Mouse (Mus musculus) intestine, embryonic 16.5 days (tissue): ENCODE measurements around the gene Zfp831. TPM values are rescaled to one million over a fixed set of nuclear protein-coding genes. Genes with fewer than 3 reads are reported as not detected.

Source experiments
- ATAC-seq: fragments of 200-750 bp; cut with Nextera tagmentation; 2 replicates; pipeline ENCODE4 v1.8.0; 2017; ENCODE audit warnings: moderate TSS enrichment, moderate library complexity
- H3K27ac ChIP-seq: fragments of 300-500 bp; sonication (generic); 2 replicates; pipeline ENCODE4 v1.5.1; 2014; ENCODE audit warnings: mild to moderate bottlenecking, low read length
- H3K27me3 ChIP-seq: fragments of 300-500 bp; sonication (generic); replicated peaks from 2 replicates; pipeline ENCODE4 v1.6.1; 2014; ENCODE audit warnings: low read length, control low read depth, mixed read lengths; ENCODE audit not compliant: control insufficient read depth, insufficient read depth
- H3K36me3 ChIP-seq: fragments of 300-500 bp; sonication (generic); 2 replicates; pipeline ENCODE4 v1.6.1; 2014; ENCODE audit warnings: low read length, control low read depth; ENCODE audit not compliant: control insufficient read depth, insufficient read depth
- H3K4me1 ChIP-seq: fragments of 300-500 bp; sonication (generic); 2 replicates; pipeline ENCODE4 v1.6.1; 2014; ENCODE audit warnings: low read length, control low read depth, mixed read lengths; ENCODE audit not compliant: control insufficient read depth, insufficient read depth
- H3K4me2 ChIP-seq: fragments of 300-500 bp; sonication (generic); 2 replicates; pipeline ENCODE4 v1.6.1; 2014; ENCODE audit warnings: low read depth, low read length, control low read depth
- H3K4me3 ChIP-seq: fragments of 300-500 bp; sonication (generic); 2 replicates; pipeline ENCODE4 v1.5.1; 2014; ENCODE audit warnings: mild to moderate bottlenecking, low read length
- H3K9ac ChIP-seq: fragments of 300-500 bp; sonication (generic); 2 replicates; pipeline ENCODE4 v1.6.1; 2014; ENCODE audit warnings: low read depth, low read length
- H3K9me3 ChIP-seq: fragments of 300-500 bp; sonication (generic); 2 replicates; pipeline ENCODE4 v1.6.1; 2016; ENCODE audit warnings: low read length, control low read depth; ENCODE audit not compliant: control insufficient read depth
- WGBS: fragments of 180-500 bp; shearing (Covaris S2); extraction: QIAGEN DNeasy Blood & Tissue Kit; methylation state at CpG from one replicate; pipeline ENCODE4 v1.1.7; 2014; 5-methylcytosine and 5-hydroxymethylcytosine counted together
- polyA plus RNA-seq: library from polyadenylated mRNA; unstranded; fragments of >200 nt; fragmentation: Nextera tagmentation; extraction: Ambion mirVana; gene quantifications from 2 replicates; pipeline ENCODE4 v1.2.1, GENCODE M21; 2015

Zfp831 gene
- polyA plus RNA-seq, 1 experiment from 2014 or later: 0.04 TPM

DNA sequence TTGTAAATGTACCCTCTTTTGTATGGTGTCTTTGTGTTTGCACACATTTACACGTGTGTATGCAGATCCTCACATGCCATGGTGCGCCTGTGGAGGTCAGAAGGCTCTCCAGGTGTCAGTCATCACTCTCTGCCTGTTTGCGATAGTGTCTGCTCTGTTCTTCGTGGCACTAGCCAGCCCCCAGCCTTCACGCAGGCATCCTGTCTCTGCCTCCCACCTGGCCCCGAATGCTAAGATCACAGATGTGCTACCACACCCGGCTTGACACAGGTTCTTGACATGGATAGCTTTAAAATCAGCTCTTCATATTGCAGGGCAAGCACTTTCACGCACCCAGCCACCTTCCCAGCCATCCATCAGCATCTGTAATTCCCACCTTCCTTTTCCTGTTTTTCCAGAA lies 16.3 kb upstream of the Zfp831 start:
- no peak overlapping the region for H3K9ac ChIP-seq
- no peak overlapping the region for H3K4me3 ChIP-seq
- H3K4me1 ChIP-seq: no peaks in the 10 kb centered on the region
- H3K36me3 ChIP-seq: no peaks in the 10 kb centered on the region
- H3K27me3 ChIP-seq: no peaks in the 10 kb centered on the region
- WGBS: 55% methylated on average over 8 of the region's 8 CpGs
- ATAC-seq: no peak
- H3K4me2 ChIP-seq: no peak overlapping the region
- no peaks in the 10 kb centered on the region for H3K9me3 ChIP-seq
- no peak overlapping the region for H3K27ac ChIP-seq

DNA sequence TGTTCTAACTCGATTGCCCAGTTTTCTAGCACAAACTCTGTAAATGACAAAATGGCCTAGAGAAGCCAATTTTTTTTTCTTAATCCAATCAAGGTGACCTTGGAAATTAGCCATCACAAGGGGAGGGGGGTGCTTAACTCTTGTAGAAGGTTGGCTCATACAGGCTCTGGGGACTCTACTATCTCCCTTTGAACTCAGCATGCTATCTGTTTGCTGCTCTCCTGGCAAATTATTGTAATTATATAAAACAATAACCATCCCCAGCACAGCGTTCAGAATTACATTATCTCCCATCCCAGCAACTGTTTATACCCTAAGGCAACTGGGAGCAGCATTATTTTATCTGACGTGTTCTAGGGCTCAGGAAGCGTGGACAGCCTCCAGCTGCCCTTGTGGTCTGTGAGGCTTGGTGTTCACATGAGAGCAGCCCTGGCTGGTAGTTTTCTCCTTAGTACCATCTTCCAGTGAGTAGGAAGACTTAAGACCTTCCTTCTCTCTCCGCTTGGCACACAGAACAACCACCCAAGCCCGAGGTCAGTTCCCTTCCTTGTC lies 14.0 kb upstream of the Zfp831 start:
- H3K4me3 ChIP-seq: no peak overlapping the region
- no peak overlapping the region for H3K4me2 ChIP-seq
- H3K9me3 ChIP-seq: no peaks in the 10 kb centered on the region
- no peaks in the 10 kb centered on the region for H3K27me3 ChIP-seq
- no peaks in the 10 kb centered on the region for H3K4me1 ChIP-seq
- no peak overlapping the region for H3K27ac ChIP-seq
- 0 out of 2 replicates have a peak, but pooled peaks have one; percentile 36 for ATAC-seq
- no peaks in the 10 kb centered on the region for H3K36me3 ChIP-seq
- H3K9ac ChIP-seq: no peak overlapping the region
- 72% methylated on average over 6 of the region's 6 CpGs for WGBS

- Histone ChIP-seq H3K4me1 (no peaks in the 10 kb centered on the region), H3K4me2 (no peak overlapping the region), H3K4me3 (no peak overlapping the region), H3K9ac (no peak overlapping the region), H3K9me3 (no peaks in the 10 kb centered on the region), H3K36me3 (no peaks in the 10 kb centered on the region), H3K27ac (no peak overlapping the region), H3K27me3 (no peaks in the 10 kb centered on the region)
- no peak for ATAC-seq
- 46% methylated on average over 1 of the region's 1 CpGs for WGBS
Observed at GRCm38 (mm10) chr2:174636750-174637149, 6.6 kb upstream of the Zfp831 start.

DNA sequence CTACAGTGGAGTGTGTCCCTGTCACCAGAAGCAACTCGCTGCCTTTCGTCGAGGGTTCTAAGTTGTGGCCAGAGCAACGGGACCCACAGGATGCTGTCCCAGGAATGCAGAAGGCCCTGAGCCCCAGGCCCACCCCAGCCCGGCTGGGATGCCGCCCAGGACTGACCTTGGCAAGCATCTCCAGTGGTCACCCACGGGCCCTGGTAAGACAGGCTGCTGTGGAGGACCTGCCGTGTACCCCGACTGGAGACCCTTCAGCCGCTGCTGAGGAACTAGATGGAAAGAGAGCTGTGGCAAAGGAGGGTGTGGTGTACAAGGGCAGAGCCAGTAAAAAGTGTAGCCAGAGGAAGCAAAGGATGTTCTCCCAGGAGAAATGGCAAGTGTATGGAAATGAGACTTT lies 1.6 kb downstream of the Zfp831 start:
- no peaks in the 10 kb centered on the region for H3K27me3 ChIP-seq
- no peaks in the 10 kb centered on the region for H3K9me3 ChIP-seq
- 87% methylated on average over 10 of the region's 10 CpGs for WGBS
- no peaks in the 10 kb centered on the region for H3K36me3 ChIP-seq
- no peak overlapping the region for H3K9ac ChIP-seq
- H3K4me3 ChIP-seq: no peak overlapping the region
- H3K4me1 ChIP-seq: no peaks in the 10 kb centered on the region
- no peak for ATAC-seq
- H3K27ac ChIP-seq: no peak overlapping the region
- no peak overlapping the region for H3K4me2 ChIP-seq

DNA sequence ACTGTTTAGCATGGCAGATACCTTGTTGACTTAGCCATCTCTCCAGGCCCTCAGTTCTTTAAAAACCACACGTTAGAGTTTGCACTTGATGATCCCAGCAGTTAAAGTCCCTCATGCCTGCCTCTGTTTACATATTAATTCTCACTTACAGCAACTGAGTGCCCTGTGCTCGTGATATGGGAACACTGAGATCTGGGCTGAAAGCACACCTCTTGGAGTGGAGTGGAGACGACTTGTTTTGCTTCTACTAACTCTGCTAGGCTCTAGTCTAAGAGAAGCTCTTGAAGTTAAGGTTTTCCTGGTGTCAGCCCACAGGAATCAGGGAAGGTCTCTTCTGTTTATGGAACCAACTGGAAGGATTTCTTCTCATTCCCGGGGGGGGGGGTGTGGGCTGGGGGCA lies 9.5 kb downstream of the Zfp831 start:
- no peak for ATAC-seq
- Histone ChIP-seq H3K36me3 (no peaks in the 10 kb centered on the region), H3K4me2 (no peak overlapping the region), H3K27me3 (no peaks in the 10 kb centered on the region), H3K27ac (no peak overlapping the region), H3K4me3 (no peak overlapping the region), H3K9me3 (no peaks in the 10 kb centered on the region), H3K4me1 (no peaks in the 10 kb centered on the region), H3K9ac (no peak overlapping the region)
- 45% methylated on average over 4 of the region's 4 CpGs for whole genome bisulfite sequencing

DNA sequence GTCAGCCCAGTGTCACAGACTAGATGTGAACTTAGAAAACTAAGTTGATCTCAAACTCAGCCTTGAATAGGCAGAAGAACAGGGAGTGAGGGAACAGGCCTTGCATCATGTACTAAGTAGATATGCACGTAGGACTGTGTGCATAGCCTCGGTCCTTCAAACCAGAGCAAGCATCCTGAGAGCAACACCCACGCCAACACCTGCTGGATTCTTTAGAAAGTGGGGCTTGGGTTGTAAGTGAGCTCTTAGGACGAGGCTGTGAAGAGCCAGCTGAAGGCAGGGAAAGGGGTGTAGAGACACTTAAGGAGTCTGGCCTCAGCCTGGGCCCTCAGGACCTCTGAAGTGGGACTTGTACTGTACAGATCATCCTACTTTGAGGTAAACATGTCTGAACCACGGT lies 12.0 kb downstream of the Zfp831 start:
- H3K9me3 ChIP-seq: no peaks in the 10 kb centered on the region
- no peaks in the 10 kb centered on the region for H3K4me1 ChIP-seq
- no peak overlapping the region for H3K4me2 ChIP-seq
- H3K36me3 ChIP-seq: no peaks in the 10 kb centered on the region
- H3K27ac ChIP-seq: no peak overlapping the region
- no peaks in the 10 kb centered on the region for H3K27me3 ChIP-seq
- WGBS: 83% methylated on average over 5 of the region's 5 CpGs
- no peak overlapping the region for H3K4me3 ChIP-seq
- no peak for ATAC-seq
- H3K9ac ChIP-seq: no peak overlapping the region

- ATAC-seq: no peak
- H3K9ac ChIP-seq: no peak overlapping the region
- no peaks in the 10 kb centered on the region for H3K36me3 ChIP-seq
- no peaks in the 10 kb centered on the region for H3K27me3 ChIP-seq
- 79% methylated on average over 8 of the region's 8 CpGs for WGBS
- no peak overlapping the region for H3K27ac ChIP-seq
- 0 out of 2 replicates have a peak, but pooled peaks cover 3% of the 10 kb centered on the region for H3K4me1 ChIP-seq
- H3K4me2 ChIP-seq: no peak overlapping the region
- H3K4me3 ChIP-seq: no peak overlapping the region
- no peaks in the 10 kb centered on the region for H3K9me3 ChIP-seq
Observed at GRCm38 (mm10) chr2:174658229-174658844, 15.0 kb downstream of the Zfp831 start.

- peak; percentile 70 for ATAC-seq
- Histone ChIP-seq H3K9me3 (no peaks in the 10 kb centered on the region), H3K4me3 (no peak overlapping the region), H3K36me3 (no peaks in the 10 kb centered on the region), H3K9ac (no peak overlapping the region), H3K27ac (peak overlapping the region; percentile 57), H3K4me1 (0 out of 2 replicates have a peak, but pooled peaks cover 3% of the 10 kb centered on the region), H3K27me3 (no peaks in the 10 kb centered on the region), H3K4me2 (0 out of 2 replicates have a peak overlapping the region, but pooled peaks have one; percentile 2)
- WGBS: 67% methylated on average over 4 of the region's 4 CpGs
Observed at GRCm38 (mm10) chr2:174659874-174660273, 16.5 kb downstream of the Zfp831 start.

DNA sequence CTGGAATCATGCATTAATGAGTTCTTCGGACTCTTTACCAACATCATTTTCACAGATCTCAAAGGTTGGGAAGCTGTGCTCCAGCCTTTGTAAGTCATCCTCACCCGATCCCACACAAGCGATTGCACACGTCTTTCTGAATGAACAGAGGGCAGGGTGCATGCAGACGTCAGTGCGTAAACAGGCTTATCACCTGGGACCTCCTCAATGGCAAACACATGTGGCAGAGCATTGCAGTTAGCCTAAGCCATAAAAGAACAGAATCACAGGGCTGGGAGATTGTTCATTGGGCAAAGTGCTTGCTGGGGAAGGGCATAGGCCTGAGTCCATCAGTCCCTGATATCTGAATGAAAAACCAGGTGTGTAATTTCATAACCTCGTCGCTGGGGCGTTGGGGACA lies 17.0 kb downstream of the Zfp831 start:
- Histone ChIP-seq H3K9me3 (no peaks in the 10 kb centered on the region), H3K27ac (peak overlapping the region; percentile 57), H3K4me2 (0 out of 2 replicates have a peak overlapping the region, but pooled peaks have one; percentile 2), H3K27me3 (no peaks in the 10 kb centered on the region), H3K36me3 (no peaks in the 10 kb centered on the region), H3K4me3 (no peak overlapping the region), H3K9ac (no peak overlapping the region), H3K4me1 (0 out of 2 replicates have a peak, but pooled peaks cover 3% of the 10 kb centered on the region)
- peak; percentile 98 for ATAC-seq
- WGBS: 64% methylated on average over 9 of the region's 9 CpGs
